Mouse (Mus musculus) forebrain, embryonic 13.5 days (tissue): Measurements from ENCODE around the gene U90926. TPM values are rescaled to one million over a fixed set of nuclear protein-coding genes. Genes with fewer than 3 reads are reported as not detected.

Experiments used
- polyA plus RNA-seq: library from polyadenylated mRNA; unstranded; fragments of >200 nt; fragmentation: Nextera tagmentation; extraction: Ambion mirVana; gene quantifications from 2 replicates; pipeline ENCODE4 v1.2.1, GENCODE M21; 2015

The U90926 gene
- polyA plus RNA-seq, 1 experiment from 2014 or later, result not detected

Other genes with a start within 250 kb of the U90926 start
- gene Odaph, start 227.9 kb downstream of the U90926 start, polyA plus RNA-seq, result not detected in 2 replicates
- gene Cdkl2, start 171.5 kb downstream of the U90926 start, polyA plus RNA-seq, result 1.4 and 2.1 TPM in 2 replicates
- gene G3bp2, start 131.7 kb downstream of the U90926 start, polyA plus RNA-seq, result 337 and 342 TPM in 2 replicates
- gene Uso1, start 77.5 kb downstream of the U90926 start, polyA plus RNA-seq, result 42.6 and 43.9 TPM in 2 replicates
- gene Ppef2, start 40.9 kb upstream of the U90926 start, polyA plus RNA-seq, result 0.38 TPM in 1 of 2 replicates, not detected in the other
- 4.7 and 5.4 TPM in 2 replicates for gene Naaa, start 62.8 kb upstream of the U90926 start, polyA plus RNA-seq
- 33.9 and 39.8 TPM in 2 replicates for gene Sdad1, start 95.1 kb upstream of the U90926 start, polyA plus RNA-seq
- not detected in 2 replicates for gene Cxcl9, start 112.7 kb upstream of the U90926 start, polyA plus RNA-seq
- 2.3 and 4.1 TPM in 2 replicates for gene Art3, start 116.4 kb upstream of the U90926 start, polyA plus RNA-seq
- 0.22 TPM in 1 of 2 replicates, not detected in the other for gene Cxcl10, start 133.5 kb upstream of the U90926 start, polyA plus RNA-seq
- gene Nup54, start 219.8 kb upstream of the U90926 start, polyA plus RNA-seq, result 56.1 and 62.2 TPM in 2 replicates